Mouse (Mus musculus) layer of hippocampus, adult 11-12 months (tissue): ENCODE data around the gene Litaf.
"Not testable (repeated sequence)": the region's sequence is repeated elsewhere in the genome, so short reads cannot be mapped to it uniquely, and the experiment has no call there.

ENCODE experiments used
- DNase-seq: peaks from one replicate; pipeline ENCODE4 v3.0.0; 2022; ENCODE audit warnings: low spot score

Gene Litaf

GRCm38 (mm10) chr16:11022113-11022489 lies 43.9 kb downstream of the Litaf start:
- no peak for DNase-seq

- no peak for DNase-seq
Observed at GRCm38 (mm10) chr16:11021403-11022112, 44.4 kb downstream of the Litaf start.

GRCm38 (mm10) chr16:11017807-11018595 lies 48.0 kb downstream of the Litaf start:
- no peak for DNase-seq

GRCm38 (mm10) chr16:11016353-11016752 lies 49.6 kb downstream of the Litaf start:
- no peak for DNase-seq

- DNase-seq, result no peak
Observed at GRCm38 (mm10) chr16:11014407-11014806, 51.5 kb downstream of the Litaf start.

GRCm38 (mm10) chr16:11013464-11014147 lies 52.4 kb downstream of the Litaf start:
- not testable (repeated sequence) for DNase-seq

- DNase-seq, result peak; percentile 87
Observed at GRCm38 (mm10) chr16:11012571-11013463, 53.1 kb downstream of the Litaf start.

- no peak for DNase-seq
Observed at GRCm38 (mm10) chr16:11011939-11012338, 54.0 kb downstream of the Litaf start.

GRCm38 (mm10) chr16:11011206-11011605 lies 54.8 kb downstream of the Litaf start:
- no peak for DNase-seq

GRCm38 (mm10) chr16:11010270-11010669 lies 55.7 kb downstream of the Litaf start:
- no peak for DNase-seq

- no peak for DNase-seq
Observed at GRCm38 (mm10) chr16:11008162-11008991, 57.6 kb downstream of the Litaf start.

- peak; percentile 49 for DNase-seq
Observed at GRCm38 (mm10) chr16:11006100-11006499, 59.9 kb downstream of the Litaf start.

GRCm38 (mm10) chr16:11001703-11002659 lies 64.0 kb downstream of the Litaf start:
- no peak for DNase-seq

GRCm38 (mm10) chr16:10999809-11000208 lies 66.1 kb downstream of the Litaf start:
- DNase-seq, result no peak

- no peak for DNase-seq
Observed at GRCm38 (mm10) chr16:10998224-10998623, 67.7 kb downstream of the Litaf start.

- DNase-seq, result no peak
Observed at GRCm38 (mm10) chr16:10996576-10996975, 69.4 kb downstream of the Litaf start.

- DNase-seq, result peak; percentile 85
Observed at GRCm38 (mm10) chr16:10993032-10993744, 72.8 kb downstream of the Litaf start.

- DNase-seq, result no peak
Observed at GRCm38 (mm10) chr16:10992090-10993031, 73.6 kb downstream of the Litaf start.
